Mouse (Mus musculus): ENCODE results near the gene Cd99l2.

DNA sequence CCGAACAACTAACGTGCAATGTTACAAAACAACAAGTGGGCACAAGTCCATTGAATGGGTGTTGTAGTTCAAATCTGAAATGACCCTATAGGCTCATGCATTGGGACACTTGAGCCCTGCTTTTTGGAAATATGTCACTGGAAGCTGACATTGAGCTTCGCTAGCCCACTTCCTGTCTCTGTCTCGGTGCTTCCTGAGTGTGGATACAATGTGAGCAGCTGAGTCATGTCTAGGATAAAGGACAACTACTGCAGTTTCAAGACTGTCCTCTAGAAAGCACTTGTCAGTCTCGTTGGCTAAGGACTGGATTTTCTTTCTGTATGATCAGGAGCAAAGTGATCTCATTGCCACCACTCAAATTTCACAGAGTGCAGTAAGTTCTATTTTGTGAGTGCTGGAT, 49.7 kb downstream of the Cd99l2 start:
- TF ChIP-seq CTCF (IDR thresholded peaks at IDR 0.05; ENCODE audit: insufficient read depth, low read length) (no peak), POLR2A (IDR thresholded peaks at IDR 0.05; ENCODE audit: borderline replicate concordance, extremely low read depth, low read depth, low read length) (no peak)

Measured in lung, adult 2 months (tissue).